Mouse (Mus musculus): ENCODE data around the gene Hdhd5.
A peak's percentile ranks its signal among the peaks of the same experiment; 100 is the strongest.

The Hdhd5 gene

GRCm38 (mm10) chr6:120532594-120532993 lies 1.5 kb upstream of the Hdhd5 start:
- DNase-seq (ENCODE audit: low spot score) = no peak

GRCm38 (mm10) chr6:120529123-120529522 lies 2.0 kb downstream of the Hdhd5 start:
- no peak for DNase-seq (ENCODE audit: low spot score)

DNA sequence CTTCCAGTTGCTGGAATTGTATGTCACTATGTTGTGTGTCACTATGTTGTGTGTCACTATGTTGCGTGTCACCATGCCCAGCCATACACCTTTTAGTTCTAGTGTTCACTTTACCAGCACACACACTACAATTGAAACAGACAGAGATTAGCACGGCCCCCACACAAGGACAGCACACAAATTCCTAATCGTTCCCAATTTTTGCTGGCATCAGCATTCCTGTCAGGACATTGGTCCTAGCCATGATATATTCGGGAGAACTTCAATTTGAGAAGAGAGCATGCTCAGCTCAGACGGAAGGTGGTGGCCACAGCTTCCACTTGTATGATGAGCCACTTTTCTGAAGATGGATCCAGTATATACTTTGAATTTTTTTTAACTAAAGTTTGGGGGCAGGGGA lies 6.3 kb downstream of the Hdhd5 start:
- no peak for DNase-seq (ENCODE audit: low spot score)

GRCm38 (mm10) chr6:120519647-120520046 lies 11.5 kb downstream of the Hdhd5 start:
- no peak for DNase-seq (ENCODE audit: low spot score)

DNA sequence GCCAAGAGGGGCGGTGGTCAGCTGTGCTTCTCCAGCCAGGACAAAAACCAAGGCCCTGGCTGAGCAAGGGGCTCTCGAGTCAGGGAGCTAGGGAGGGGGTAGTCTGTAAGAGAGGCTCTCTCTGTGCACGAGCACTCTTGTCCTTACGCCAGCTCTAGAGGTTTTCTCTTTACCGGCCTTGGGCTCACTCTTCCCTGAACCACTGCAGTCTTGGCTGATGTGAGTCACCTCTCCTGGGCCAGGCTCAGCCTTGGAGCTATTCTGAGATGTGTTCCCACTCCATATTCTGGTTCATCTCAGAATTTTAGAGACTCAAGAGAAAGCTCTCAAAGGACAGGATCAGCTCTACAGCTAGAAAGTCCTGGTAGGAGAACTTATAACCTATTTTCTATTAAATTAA lies 13.8 kb downstream of the Hdhd5 start:
- peak; percentile 26 for DNase-seq (ENCODE audit: low spot score)

- no peak for DNase-seq (ENCODE audit: low spot score)
Observed at GRCm38 (mm10) chr6:120516879-120517278, 14.2 kb downstream of the Hdhd5 start.

- no peak for DNase-seq (ENCODE audit: low spot score)
Observed at GRCm38 (mm10) chr6:120516422-120516821, 14.7 kb downstream of the Hdhd5 start.

DNA sequence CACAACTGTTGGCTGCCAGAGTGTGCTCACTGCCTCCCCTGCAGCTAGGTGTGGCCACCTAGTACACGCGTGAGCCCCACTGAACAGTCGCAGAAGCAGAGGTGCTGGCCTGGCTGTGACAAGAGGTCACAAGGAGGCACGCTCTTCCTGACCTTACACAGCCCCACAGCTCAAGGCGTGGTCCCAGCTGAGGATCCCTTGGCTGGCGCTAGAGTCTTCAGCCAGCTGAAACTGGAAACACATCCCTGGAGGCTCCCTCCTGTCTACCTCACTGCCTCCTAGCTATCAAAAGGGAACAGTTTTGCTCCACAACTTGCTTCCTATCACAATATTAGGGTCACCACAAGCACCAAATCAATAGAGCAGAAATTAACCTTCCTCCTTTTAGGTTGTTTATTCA lies 19.9 kb downstream of the Hdhd5 start:
- DNase-seq (ENCODE audit: low spot score) = no peak

DNA sequence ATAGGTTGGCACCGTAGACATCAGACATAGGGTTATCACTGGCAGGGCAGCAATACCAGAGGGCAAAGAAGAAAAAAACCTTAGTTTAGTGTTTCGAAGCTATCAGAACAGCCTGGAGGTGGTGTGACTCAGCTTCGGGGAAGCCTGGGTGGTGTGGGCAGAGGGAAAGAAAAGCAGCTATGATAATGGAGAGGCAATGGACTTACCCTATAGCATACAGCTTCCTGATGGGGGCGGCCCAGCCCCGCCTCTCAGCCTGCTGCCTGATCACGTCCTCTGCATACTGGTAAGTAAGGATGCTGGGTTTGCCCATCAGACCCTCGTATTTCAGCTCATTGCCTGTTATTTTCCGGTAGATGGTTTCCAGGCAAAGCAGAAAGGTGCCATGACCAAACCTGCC lies 20.7 kb downstream of the Hdhd5 start:
- no peak for DNase-seq (ENCODE audit: low spot score)

DNA sequence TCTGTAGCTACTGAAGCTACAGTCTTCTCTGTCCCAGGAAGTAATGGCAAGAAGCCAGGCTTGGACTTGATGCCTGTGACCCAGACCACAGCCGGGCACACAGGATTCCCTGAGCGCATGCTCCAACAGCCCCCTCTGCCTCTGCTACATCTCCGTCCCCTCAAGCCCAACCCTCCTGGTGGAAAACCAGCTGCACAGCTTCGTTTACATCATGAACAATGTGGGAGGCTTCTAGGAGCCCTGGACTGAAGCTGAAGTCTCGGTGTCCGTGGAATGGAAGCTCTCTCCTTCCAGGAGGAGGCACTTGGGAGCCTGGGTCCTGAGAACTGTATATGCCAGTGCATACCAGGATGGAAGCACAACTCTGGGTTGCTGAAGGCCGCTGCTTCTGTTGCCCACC lies 21.1 kb downstream of the Hdhd5 start:
- no peak for DNase-seq (ENCODE audit: low spot score)

DNA sequence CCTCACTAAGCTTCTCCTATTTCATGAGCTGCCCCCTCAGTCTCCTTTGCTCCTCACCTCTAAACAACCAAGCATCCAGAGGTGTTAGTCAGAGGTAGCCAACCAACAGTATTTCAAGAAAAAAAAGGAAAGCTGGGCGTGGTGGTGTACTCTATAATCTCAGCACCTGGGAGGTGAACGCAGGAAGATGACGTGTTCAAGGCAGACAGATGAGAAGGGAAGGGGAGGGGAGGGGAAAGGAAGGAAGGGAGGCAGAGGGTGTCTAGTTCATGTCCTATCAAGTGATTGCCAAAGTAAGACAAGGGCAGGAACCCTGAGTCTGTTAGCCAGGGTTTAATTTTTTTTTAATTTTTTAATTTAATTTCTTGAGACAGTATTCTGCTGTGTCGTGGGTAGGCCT lies 22.5 kb downstream of the Hdhd5 start:
- DNase-seq (ENCODE audit: low spot score) = no peak

DNA sequence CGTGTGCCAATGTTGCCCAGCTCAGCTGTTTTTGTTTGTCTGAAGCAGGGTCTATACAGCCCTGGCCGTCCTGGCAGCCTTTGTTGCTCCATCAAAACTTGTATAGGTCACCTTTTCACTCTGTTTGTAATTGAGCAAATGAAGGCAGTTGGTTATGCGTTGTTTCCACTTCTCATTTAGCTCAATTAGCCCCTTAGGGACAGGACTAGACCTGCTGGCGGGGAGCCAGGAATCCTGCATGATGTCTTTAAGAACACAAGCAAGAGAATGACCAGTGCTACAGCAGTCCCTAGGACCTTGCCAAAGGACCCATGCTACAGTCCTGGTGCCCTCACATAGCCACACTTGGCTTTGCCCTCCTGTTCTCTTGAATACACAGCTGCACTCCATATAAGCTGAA lies 25.6 kb downstream of the Hdhd5 start:
- no peak for DNase-seq (ENCODE audit: low spot score)

- DNase-seq (ENCODE audit: low spot score) = no peak
Observed at GRCm38 (mm10) chr6:120504051-120504450, 27.1 kb downstream of the Hdhd5 start.

DNA sequence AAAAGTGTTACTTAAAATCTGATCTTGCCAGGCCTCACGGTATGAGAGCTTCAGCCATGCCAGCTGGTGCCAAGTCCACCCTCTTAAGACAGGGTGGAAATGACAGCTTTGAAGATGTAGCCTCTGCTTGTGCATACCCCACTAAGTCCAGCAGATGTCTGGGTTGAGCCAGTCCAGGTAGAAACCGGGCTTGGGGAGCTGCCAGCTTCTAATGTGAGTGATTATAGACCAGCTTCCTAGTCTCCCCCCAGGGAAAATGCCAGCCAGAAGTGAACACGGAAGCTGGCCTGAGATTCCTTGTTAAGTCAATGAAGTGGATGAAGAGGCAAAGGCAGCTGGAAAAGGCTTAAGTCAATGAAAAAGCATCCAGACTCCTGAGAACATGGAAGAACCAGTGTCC lies 34.6 kb downstream of the Hdhd5 start:
- DNase-seq (ENCODE audit: low spot score) = no peak

GRCm38 (mm10) chr6:120493374-120494181 lies 37.5 kb downstream of the Hdhd5 start, which contains the start of gene Tmem121b:
TSS of gene Tmem121b (minus strand) at chr6:120493807.
- peak; percentile 47 for DNase-seq (ENCODE audit: low spot score)

GRCm38 (mm10) chr6:120492499-120493373 lies 38.4 kb downstream of the Hdhd5 start:
- DNase-seq (ENCODE audit: low spot score) = no peak

DNA sequence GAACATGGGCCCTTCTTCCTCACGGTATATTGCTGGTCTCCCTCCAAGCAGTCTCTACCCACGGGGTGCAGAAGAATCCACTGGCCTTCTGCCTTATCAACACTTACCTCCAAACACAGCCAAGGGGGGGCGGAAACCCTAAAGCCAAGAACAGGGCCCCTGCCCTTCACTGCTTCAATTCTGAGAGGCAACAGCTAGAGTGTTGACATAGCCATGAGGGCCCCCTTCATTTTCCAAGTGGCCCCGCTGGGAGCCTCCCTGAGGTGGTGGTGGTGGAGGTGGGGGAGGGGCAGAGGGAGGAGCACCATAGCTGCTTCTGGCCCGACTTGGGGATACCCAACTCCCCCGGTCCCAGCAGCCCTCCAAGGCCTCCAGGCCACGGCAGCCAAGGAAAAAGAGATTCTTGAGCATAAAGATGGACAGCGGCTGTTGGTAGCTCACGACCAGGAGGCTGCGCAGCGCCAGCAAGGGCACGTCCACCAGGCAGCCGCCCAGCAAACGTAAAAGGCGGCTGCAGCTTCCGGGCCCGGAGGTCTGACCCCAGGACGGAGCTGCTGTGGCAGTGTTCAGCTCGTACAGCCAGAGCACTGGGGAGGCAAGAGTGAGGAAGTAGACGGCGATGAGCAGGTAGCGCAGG lies 39.1 kb downstream of the Hdhd5 start:
- DNase-seq (ENCODE audit: low spot score) = no peak

- no peak for DNase-seq (ENCODE audit: low spot score)
Observed at GRCm38 (mm10) chr6:120491064-120491463, 40.1 kb downstream of the Hdhd5 start.

DNA sequence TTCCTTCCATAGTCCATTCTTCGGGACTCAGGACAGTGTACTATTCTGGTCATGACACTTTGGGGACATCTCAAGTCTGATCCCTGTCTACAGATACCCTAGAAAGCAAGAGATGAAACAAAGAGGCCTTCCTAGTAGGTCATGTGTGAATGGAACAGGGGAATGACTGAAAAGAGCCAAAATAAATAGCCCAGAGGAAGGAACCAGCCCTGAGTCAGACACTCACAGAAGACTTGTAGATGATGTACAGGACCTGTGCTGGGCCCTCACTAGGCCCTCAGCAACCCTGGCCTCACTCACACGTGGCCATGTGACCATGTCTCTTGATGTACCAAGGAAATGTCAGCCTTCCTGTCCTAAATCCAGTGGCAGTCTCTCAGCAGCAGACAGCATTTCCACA lies 41.7 kb downstream of the Hdhd5 start:
- no peak for DNase-seq (ENCODE audit: low spot score)

GRCm38 (mm10) chr6:120488647-120489046 lies 42.5 kb downstream of the Hdhd5 start:
- no peak for DNase-seq (ENCODE audit: low spot score)

DNA sequence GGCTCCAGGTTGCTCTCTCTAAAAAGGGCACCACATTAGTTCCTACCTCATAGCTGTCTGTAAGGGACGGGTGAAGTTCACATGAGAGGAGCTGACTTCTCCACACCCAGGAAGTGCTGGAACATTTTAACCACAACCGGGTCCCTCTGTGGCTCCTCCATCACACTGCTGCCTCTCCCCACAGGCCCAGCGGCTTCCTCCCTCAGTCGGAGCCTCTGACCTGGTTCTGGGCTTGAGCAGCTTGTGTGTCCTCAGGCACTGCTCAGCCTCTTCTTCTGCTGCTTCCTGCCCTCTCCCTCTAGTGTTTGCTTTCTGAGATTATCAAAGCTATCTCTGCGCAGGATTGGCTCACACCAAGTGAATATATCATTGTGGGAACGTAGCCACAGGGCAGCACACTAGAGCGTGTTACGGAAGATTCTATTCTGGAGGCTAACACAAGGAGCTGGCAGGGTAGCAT lies 45.0 kb downstream of the Hdhd5 start:
- DNase-seq (ENCODE audit: low spot score) = no peak

GRCm38 (mm10) chr6:120485038-120485437 lies 46.1 kb downstream of the Hdhd5 start:
- no peak for DNase-seq (ENCODE audit: low spot score)

- no peak for DNase-seq (ENCODE audit: low spot score)
Observed at GRCm38 (mm10) chr6:120483211-120483626, 47.9 kb downstream of the Hdhd5 start.

All from ovary, adult 18-20 months (tissue).